Mouse (Mus musculus) heart, embryonic 14.5 days (tissue): ENCODE measurements around the gene Alg5. TPM values are rescaled to one million over a fixed set of nuclear protein-coding genes. Genes with fewer than 3 reads are reported as not detected.

Source experiments
- ATAC-seq: fragments of 200-750 bp; cut with Nextera tagmentation; 2 replicates; pipeline ENCODE4 v1.8.0; 2017; ENCODE audit warnings: low read depth, moderate TSS enrichment; ENCODE audit not compliant: insufficient number of reproducible peaks, insufficient read depth, low FRiP score
- H3K27ac ChIP-seq, 2 experiments: fragments of 200-500 bp in 1 of 2; fragments of 300-500 bp in 1 of 2; sonication (generic) in 1 of 2; replicated peaks in 1 of 2; 2 replicates each; pipeline ENCODE4 v1.5.1; 2012 to 2014; ENCODE audit warnings: low read depth in 2 of 2, low read length in 2 of 2, control low read depth in 1 of 2, mild to moderate bottlenecking in 1 of 2, mixed read lengths in 1 of 2; ENCODE audit not compliant: control insufficient read depth in 1 of 2, insufficient read depth in 1 of 2
- H3K27me3 ChIP-seq: fragments of 300-500 bp; sonication (generic); 2 replicates; pipeline ENCODE4 v1.6.1; 2014; ENCODE audit warnings: mild to moderate bottlenecking, low read length, control low read depth; ENCODE audit not compliant: control insufficient read depth, insufficient read depth
- H3K36me3 ChIP-seq: fragments of 300-500 bp; sonication (generic); 2 replicates; pipeline ENCODE4 v1.6.1; 2014; ENCODE audit warnings: mild to moderate bottlenecking, control low read depth, low read length, mixed read lengths; ENCODE audit not compliant: control insufficient read depth, insufficient read depth
- H3K4me1 ChIP-seq, 2 experiments: fragments of 200-500 bp in 1 of 2; fragments of 300-500 bp in 1 of 2; sonication (generic) in 1 of 2; 2 replicates each; pipeline ENCODE4 v1.6.1; 2012 to 2014; ENCODE audit warnings: low read length in 2 of 2, control low read depth in 1 of 2, mixed read lengths in 1 of 2; ENCODE audit not compliant: control insufficient read depth in 2 of 2, insufficient read depth in 2 of 2
- H3K4me2 ChIP-seq: fragments of 300-500 bp; sonication (generic); 2 replicates; pipeline ENCODE4 v1.6.1; 2014; ENCODE audit warnings: mild to moderate bottlenecking, low read length
- H3K4me3 ChIP-seq, 2 experiments: fragments of 200-500 bp in 1 of 2; fragments of 300-500 bp in 1 of 2; sonication (generic) in 1 of 2; 2 replicates each; pipeline ENCODE4 v1.5.1; 2012 to 2014; ENCODE audit warnings: low read length in 2 of 2, mild to moderate bottlenecking in 2 of 2, control low read depth in 1 of 2, low read depth in 1 of 2, moderate library complexity in 1 of 2; ENCODE audit not compliant: control insufficient read depth in 1 of 2, insufficient read depth in 1 of 2
- H3K9ac ChIP-seq: fragments of 300-500 bp; sonication (generic); 2 replicates; pipeline ENCODE4 v1.6.1; 2014; ENCODE audit warnings: mild to moderate bottlenecking, low read length
- H3K9me3 ChIP-seq: fragments of 300-500 bp; sonication (generic); 2 replicates; pipeline ENCODE4 v1.6.1; 2016; ENCODE audit warnings: low read length, control low read depth; ENCODE audit not compliant: control insufficient read depth
- WGBS: fragments of 180-500 bp; shearing (Covaris S2); extraction: QIAGEN DNeasy Blood & Tissue Kit; methylation state at CpG from one replicate; pipeline ENCODE4 v1.1.7; 2014; 5-methylcytosine and 5-hydroxymethylcytosine counted together
- polyA plus RNA-seq: library from polyadenylated mRNA; unstranded; fragments of >200 nt; fragmentation: Nextera tagmentation; extraction: Ambion mirVana; gene quantifications from 2 replicates; pipeline ENCODE4 v1.2.1, GENCODE M21; 2014

The Alg5 gene
- polyA plus RNA-seq, 1 experiment from 2014 or later = 41.6 TPM

DNA sequence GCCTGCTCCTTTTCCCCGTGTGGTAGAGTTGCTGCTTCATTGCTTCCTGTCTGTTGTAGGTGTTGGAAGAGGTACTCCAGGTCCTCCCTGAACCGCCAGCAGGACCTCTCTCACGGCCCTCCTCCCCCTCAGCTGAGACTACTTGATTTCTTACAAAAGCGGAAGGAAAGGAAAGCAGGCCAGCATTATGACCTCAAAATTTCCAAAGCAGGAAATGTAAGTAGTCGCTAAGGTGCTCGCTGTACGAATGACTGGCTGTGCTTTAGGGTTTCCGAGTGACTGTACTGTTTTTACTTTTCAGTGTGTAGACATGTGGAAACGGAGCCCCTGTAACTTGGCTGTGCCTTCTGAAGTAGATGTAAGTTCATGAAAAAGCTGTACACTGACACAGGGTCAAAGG lies 26.4 kb upstream of the Alg5 start:
- H3K4me1 ChIP-seq = no peaks in the 10 kb centered on the region
- 62% methylated on average over 9 of the region's 9 CpGs for WGBS
- peak overlapping the region; percentile 12 to 44; a peak in 3 of 4 replicates for H3K27ac ChIP-seq
- peaks cover 94% of the 10 kb centered on the region for H3K36me3 ChIP-seq
- H3K4me3 ChIP-seq = no peak overlapping the region
- no peaks in the 10 kb centered on the region for H3K27me3 ChIP-seq
- no peak overlapping the region for H3K4me2 ChIP-seq
- H3K9me3 ChIP-seq = no peaks in the 10 kb centered on the region
- no peak for ATAC-seq
- H3K9ac ChIP-seq = no peak overlapping the region

GRCm38 (mm10) chr3:54714253-54714652 lies 21.1 kb upstream of the Alg5 start, which contains the start of gene Gm21958:
TSS of gene Gm21958 (minus strand) at chr3:54714353.
- Histone ChIP-seq H3K27me3 (no peaks in the 10 kb centered on the region), H3K9ac (no peak within 1 kb of the TSS), H3K36me3 (peaks cover 92% of the 10 kb centered on the region), H3K4me3 (no peak within 1 kb of the TSS), H3K27ac (no peak within 1 kb of the TSS), H3K4me1 (no peaks in the 10 kb centered on the region), H3K4me2 (no peak within 1 kb of the TSS), H3K9me3 (no peaks in the 10 kb centered on the region)
- 87% methylated on average over 6 of the region's 6 CpGs for WGBS
- ATAC-seq = no peak

DNA sequence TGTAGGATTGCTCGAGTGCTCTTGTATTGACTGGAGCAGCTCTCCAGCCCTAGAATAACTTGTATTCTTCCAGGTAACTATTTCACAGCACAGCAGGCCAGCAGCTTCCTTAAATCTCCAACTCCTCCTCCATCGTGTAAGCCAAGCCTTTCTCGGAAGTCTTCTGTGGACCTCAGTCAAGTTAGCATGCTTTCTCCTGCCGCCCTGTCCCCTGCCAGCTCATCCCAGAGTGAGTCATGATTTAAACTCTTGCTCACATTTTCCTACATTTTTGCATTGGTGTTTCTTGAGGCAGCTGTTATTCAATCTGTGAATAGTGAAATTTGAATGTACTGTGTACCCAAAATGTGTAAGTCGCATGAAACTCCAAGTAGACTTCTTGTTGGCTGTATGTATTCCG lies 19.9 kb upstream of the Alg5 start:
- Histone ChIP-seq H3K4me1 (no peaks in the 10 kb centered on the region), H3K36me3 (peaks cover 88% of the 10 kb centered on the region), H3K27ac (no peak overlapping the region), H3K9me3 (no peaks in the 10 kb centered on the region), H3K4me3 (no peak overlapping the region), H3K4me2 (no peak overlapping the region), H3K27me3 (no peaks in the 10 kb centered on the region), H3K9ac (no peak overlapping the region)
- ATAC-seq = no peak
- 88% methylated on average over 6 of the region's 6 CpGs for WGBS

- Histone ChIP-seq H3K36me3 (peaks cover 88% of the 10 kb centered on the region), H3K9me3 (no peaks in the 10 kb centered on the region), H3K4me2 (no peak overlapping the region), H3K9ac (no peak overlapping the region), H3K4me1 (no peaks in the 10 kb centered on the region), H3K27ac (no peak overlapping the region), H3K4me3 (no peak overlapping the region), H3K27me3 (no peaks in the 10 kb centered on the region)
- WGBS = 78% methylated on average over 6 of the region's 6 CpGs
- no peak for ATAC-seq
Observed at GRCm38 (mm10) chr3:54717348-54717747, 18.0 kb upstream of the Alg5 start.

DNA sequence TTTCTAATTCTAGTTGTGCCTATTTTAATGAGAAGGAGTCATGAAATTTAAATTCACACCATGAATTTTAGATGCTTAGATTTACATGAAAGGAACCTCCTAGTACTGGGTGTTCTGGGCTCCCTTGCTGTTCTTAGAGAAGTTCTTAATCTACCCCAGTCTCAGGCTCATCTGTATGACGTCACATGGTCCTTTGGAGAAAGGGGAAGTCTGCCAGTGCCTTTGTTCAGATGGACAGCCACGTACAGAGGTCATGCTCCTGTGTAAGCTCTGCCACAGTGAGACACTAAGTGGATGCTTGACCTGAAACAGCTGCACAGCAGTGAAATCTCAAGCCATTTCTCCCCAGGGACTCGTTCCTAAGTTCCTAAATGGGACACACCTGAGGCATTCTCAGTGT lies 16.4 kb upstream of the Alg5 start:
- no peak overlapping the region for H3K4me2 ChIP-seq
- no peaks in the 10 kb centered on the region for H3K27me3 ChIP-seq
- H3K27ac ChIP-seq = no peak overlapping the region
- H3K36me3 ChIP-seq = peaks cover 94% of the 10 kb centered on the region
- WGBS = 75% methylated on average over 3 of the region's 3 CpGs
- H3K4me3 ChIP-seq = no peak overlapping the region
- ATAC-seq = no peak; the same call in 1 of the 2 replicates
- no peaks in the 10 kb centered on the region for H3K9me3 ChIP-seq
- no peak overlapping the region for H3K9ac ChIP-seq
- H3K4me1 ChIP-seq = no peaks in the 10 kb centered on the region

GRCm38 (mm10) chr3:54723741-54724500 lies 11.4 kb upstream of the Alg5 start:
- Histone ChIP-seq H3K27ac (no peak overlapping the region), H3K9me3 (no peaks in the 10 kb centered on the region), H3K36me3 (peaks cover 85% of the 10 kb centered on the region), H3K4me1 (no peaks in the 10 kb centered on the region), H3K4me3 (no peak overlapping the region), H3K4me2 (no peak overlapping the region), H3K9ac (no peak overlapping the region), H3K27me3 (no peaks in the 10 kb centered on the region)
- ATAC-seq = no peak
- 88% methylated on average over 10 of the region's 10 CpGs for WGBS

GRCm38 (mm10) chr3:54725344-54725743 lies 10.0 kb upstream of the Alg5 start:
- H3K27ac ChIP-seq = no peak overlapping the region
- ATAC-seq = no peak
- no peak overlapping the region for H3K9ac ChIP-seq
- no peak overlapping the region for H3K4me2 ChIP-seq
- WGBS = 75% methylated on average over 2 of the region's 2 CpGs
- H3K4me3 ChIP-seq = no peak overlapping the region
- no peaks in the 10 kb centered on the region for H3K9me3 ChIP-seq
- H3K4me1 ChIP-seq = no peaks in the 10 kb centered on the region
- H3K27me3 ChIP-seq = no peaks in the 10 kb centered on the region
- peaks cover 89% of the 10 kb centered on the region for H3K36me3 ChIP-seq

- no peaks in the 10 kb centered on the region for H3K9me3 ChIP-seq
- H3K4me2 ChIP-seq = no peak overlapping the region
- WGBS = 91% methylated on average over 2 of the region's 2 CpGs
- H3K27ac ChIP-seq = no peak overlapping the region
- H3K4me3 ChIP-seq = no peak overlapping the region
- H3K36me3 ChIP-seq = peaks cover 89% of the 10 kb centered on the region
- peaks cover 0 to 3% of the 10 kb centered on the region in 2 experiments; a peak in 1 of 4 replicates for H3K4me1 ChIP-seq
- no peak for ATAC-seq
- no peaks in the 10 kb centered on the region for H3K27me3 ChIP-seq
- no peak overlapping the region for H3K9ac ChIP-seq
Observed at GRCm38 (mm10) chr3:54727588-54727987, 7.8 kb upstream of the Alg5 start.
